Mouse (Mus musculus) embryonic facial prominence, embryonic 14.5 days (tissue): Measurements from ENCODE around the gene Adcy9. TPM values are rescaled to one million over a fixed set of nuclear protein-coding genes. Genes with fewer than 3 reads are reported as not detected.

Experiments used
- ATAC-seq: fragments of 200-750 bp; cut with Nextera tagmentation; 2 replicates; pipeline ENCODE4 v1.8.0; 2017; ENCODE audit warnings: low read depth, moderate number of reproducible peaks, moderate TSS enrichment
- DNase-seq: peaks from one replicate; pipeline ENCODE4 v3.0.0-alpha.2; 2015; ENCODE audit warnings: low spot score
- H3K27ac ChIP-seq: fragments of 300-500 bp; sonication (generic); replicated peaks from 2 replicates; pipeline ENCODE4 v1.5.1; 2014; ENCODE audit warnings: low read depth, mild to moderate bottlenecking, low read length, moderate library complexity
- H3K27me3 ChIP-seq: fragments of 300-500 bp; sonication (generic); replicated peaks from 2 replicates; pipeline ENCODE4 v1.6.1; 2014; ENCODE audit warnings: low read length; ENCODE audit not compliant: control insufficient read depth, insufficient read depth
- H3K36me3 ChIP-seq: fragments of 300-500 bp; sonication (generic); 2 replicates; pipeline ENCODE4 v1.6.1; 2014; ENCODE audit warnings: low read length, mixed read lengths; ENCODE audit not compliant: control insufficient read depth, insufficient read depth
- H3K4me1 ChIP-seq: fragments of 300-500 bp; sonication (generic); 2 replicates; pipeline ENCODE4 v1.6.1; 2014; ENCODE audit warnings: antibody characterized with exemption, low read length; ENCODE audit not compliant: control insufficient read depth, insufficient read depth
- H3K4me2 ChIP-seq: fragments of 300-500 bp; sonication (generic); 2 replicates; pipeline ENCODE4 v1.6.1; 2014; ENCODE audit warnings: low read depth, mild to moderate bottlenecking, low read length, moderate library complexity, mixed read lengths
- H3K4me3 ChIP-seq: fragments of 300-500 bp; sonication (generic); 2 replicates; pipeline ENCODE4 v1.5.1; 2014; ENCODE audit warnings: low read depth, mild to moderate bottlenecking, low read length
- H3K9ac ChIP-seq: fragments of 300-500 bp; sonication (generic); 2 replicates; pipeline ENCODE4 v1.6.1; 2014; ENCODE audit warnings: low read depth, mild to moderate bottlenecking, low read length, moderate library complexity, mixed read lengths
- H3K9me3 ChIP-seq: fragments of 300-500 bp; sonication (generic); 2 replicates; pipeline ENCODE4 v1.6.1; 2016; ENCODE audit warnings: low read length; ENCODE audit not compliant: control insufficient read depth
- WGBS: fragments of 180-500 bp; shearing (Covaris S2); extraction: QIAGEN DNeasy Blood & Tissue Kit; methylation state at CpG from one replicate; pipeline ENCODE4 v1.1.7; 2014; 5-methylcytosine and 5-hydroxymethylcytosine counted together
- polyA plus RNA-seq: library from polyadenylated mRNA; unstranded; fragments of >200 nt; fragmentation: Nextera tagmentation; extraction: Ambion mirVana; gene quantifications from 2 replicates; pipeline ENCODE4 v1.2.1, GENCODE M21; 2014

Gene Adcy9
- polyA plus RNA-seq, 1 experiment from 2014 or later = 3.5 TPM

DNA sequence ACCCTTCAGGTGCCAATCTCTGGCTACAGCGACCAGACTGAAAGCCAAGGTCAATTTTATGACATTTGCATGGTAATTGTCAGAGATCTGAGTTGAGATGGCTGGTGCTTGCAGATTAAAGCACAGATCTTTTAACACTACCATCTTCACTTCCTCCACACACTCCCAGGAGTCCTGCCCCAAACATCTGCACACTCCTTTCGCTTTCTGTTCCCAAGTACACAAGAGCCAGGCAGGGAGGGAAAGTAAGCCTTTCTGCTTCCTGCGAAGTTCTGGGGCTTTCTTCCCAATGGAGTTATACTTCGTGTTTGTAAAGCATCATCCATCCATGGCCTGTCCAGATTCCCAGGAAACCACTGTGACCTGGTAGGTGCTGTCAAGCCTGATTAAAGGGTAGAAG is 38.8 kb downstream of the Adcy9 start:
- no peak overlapping the region for H3K9ac ChIP-seq
- peaks cover 5% of the 10 kb centered on the region; the same call in 1 of the 2 replicates for H3K4me1 ChIP-seq
- DNase-seq = no peak
- H3K4me2 ChIP-seq = no peak overlapping the region
- no peak overlapping the region for H3K27ac ChIP-seq
- no peaks in the 10 kb centered on the region for H3K36me3 ChIP-seq
- H3K9me3 ChIP-seq = no peaks in the 10 kb centered on the region
- WGBS = 61% methylated on average over 4 of the region's 4 CpGs
- no peaks in the 10 kb centered on the region for H3K27me3 ChIP-seq
- ATAC-seq = no peak
- no peak overlapping the region for H3K4me3 ChIP-seq

DNA sequence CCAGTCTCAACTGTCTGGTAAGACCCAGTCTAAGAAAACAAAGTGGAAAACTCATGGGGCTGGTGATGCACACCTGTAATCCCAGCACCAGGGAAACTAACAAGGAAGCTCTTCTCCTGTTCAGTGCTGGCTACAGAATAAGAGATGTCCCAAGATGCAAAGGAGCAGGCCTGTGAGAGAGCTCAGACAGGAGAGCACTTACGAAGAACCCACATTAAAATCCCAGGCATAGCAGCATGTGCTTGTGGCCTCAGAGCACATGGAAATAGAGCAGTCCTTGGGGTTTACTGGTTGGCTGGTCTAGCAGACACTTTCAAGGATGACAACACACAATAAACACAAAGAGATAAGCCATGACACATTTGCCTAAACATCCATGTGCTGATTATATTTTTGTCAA is 41.5 kb downstream of the Adcy9 start:
- H3K27me3 ChIP-seq = no peaks in the 10 kb centered on the region
- ATAC-seq (no peak), DNase-seq (no peak)
- H3K9me3 ChIP-seq = no peaks in the 10 kb centered on the region
- H3K4me2 ChIP-seq = no peak overlapping the region
- H3K27ac ChIP-seq = no peak overlapping the region
- H3K9ac ChIP-seq = no peak overlapping the region
- no peaks in the 10 kb centered on the region for H3K36me3 ChIP-seq
- 93% methylated on average over 1 of the region's 1 CpGs for WGBS
- H3K4me3 ChIP-seq = no peak overlapping the region
- peaks cover 5% of the 10 kb centered on the region; the same call in 1 of the 2 replicates for H3K4me1 ChIP-seq

DNA sequence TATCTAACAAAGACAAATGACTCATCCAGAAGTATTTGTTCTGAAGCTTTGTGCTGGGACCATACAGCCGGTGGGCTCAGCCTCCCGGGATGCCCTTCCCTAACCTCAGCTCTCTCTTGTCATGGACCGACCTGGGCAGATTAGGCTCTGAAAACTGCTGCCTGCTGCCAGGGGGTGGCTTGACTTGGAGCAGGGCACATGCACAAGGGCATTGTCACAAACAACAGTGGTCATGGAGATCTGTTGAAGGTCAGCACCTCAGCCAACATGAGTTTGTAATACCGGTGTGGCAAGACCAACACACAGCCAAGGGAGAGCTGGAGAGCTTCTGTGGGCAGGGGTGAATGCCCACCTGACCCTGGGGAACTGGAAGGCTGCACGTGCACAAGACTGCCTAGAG is 42.7 kb downstream of the Adcy9 start:
- Histone ChIP-seq H3K27ac (no peak overlapping the region), H3K4me1 (no peaks in the 10 kb centered on the region), H3K4me2 (no peak overlapping the region), H3K4me3 (no peak overlapping the region), H3K9me3 (no peaks in the 10 kb centered on the region), H3K27me3 (no peaks in the 10 kb centered on the region), H3K36me3 (no peaks in the 10 kb centered on the region), H3K9ac (no peak overlapping the region)
- DNase-seq (no peak), ATAC-seq (no peak)
- 65% methylated on average over 5 of the region's 5 CpGs for WGBS

DNA sequence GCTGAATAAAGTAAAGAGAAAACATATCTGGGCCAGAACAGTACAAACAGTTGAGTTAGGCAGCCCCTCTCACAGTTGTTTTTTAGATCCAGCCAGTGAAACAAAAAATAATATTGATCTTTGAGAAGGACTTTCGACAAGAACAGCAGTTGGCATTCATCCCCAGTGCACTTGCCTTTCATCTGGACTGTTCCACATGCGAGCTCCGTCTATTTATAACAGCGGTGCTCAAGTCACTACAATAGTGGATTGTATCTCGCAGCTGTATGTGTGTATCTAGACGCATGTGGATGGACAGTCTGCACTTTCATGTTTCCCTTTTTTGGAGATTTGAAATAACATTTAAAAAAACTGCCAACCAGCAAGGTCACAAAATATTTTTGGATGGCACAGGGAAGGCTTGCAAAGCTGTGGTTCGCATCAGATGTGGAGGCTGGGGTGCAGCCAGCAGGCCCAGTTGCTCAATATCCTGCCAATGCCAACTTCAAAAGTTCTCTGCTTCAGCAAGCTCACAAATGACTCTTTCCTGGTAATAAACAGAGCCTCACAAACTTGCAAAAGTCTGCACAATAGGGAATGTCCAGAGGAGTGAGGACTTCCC is 45.4 kb downstream of the Adcy9 start:
- 57% methylated on average over 7 of the region's 7 CpGs for WGBS
- H3K4me2 ChIP-seq = no peak overlapping the region
- DNase-seq = peak; percentile 41

DNA sequence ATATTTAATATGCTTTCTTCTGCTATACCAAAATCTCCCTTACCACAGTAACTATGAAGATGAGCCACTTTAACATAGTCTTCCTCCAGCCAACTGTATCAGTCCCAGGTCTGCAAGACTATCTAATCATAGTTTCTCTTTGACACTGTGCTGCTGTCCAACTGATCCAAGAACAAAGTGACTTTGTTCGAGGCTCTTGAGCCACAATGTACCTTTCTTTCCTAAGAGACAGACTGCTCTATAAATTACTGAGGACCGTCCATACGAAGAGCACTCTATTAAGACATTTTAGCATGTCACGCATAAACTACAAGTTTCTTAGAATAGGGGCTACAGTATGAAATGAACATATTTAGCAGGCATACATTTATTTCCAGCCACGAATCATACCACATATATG is 46.0 kb downstream of the Adcy9 start:
- Histone ChIP-seq H3K9ac (no peak overlapping the region), H3K27ac (no peak overlapping the region), H3K4me3 (no peak overlapping the region), H3K4me2 (no peak overlapping the region), H3K4me1 (peaks cover 10% of the 10 kb centered on the region; the same call in 1 of the 2 replicates), H3K36me3 (no peaks in the 10 kb centered on the region), H3K27me3 (no peaks in the 10 kb centered on the region), H3K9me3 (no peaks in the 10 kb centered on the region)
- WGBS = 65% methylated on average over 5 of the region's 5 CpGs
- no peak for DNase-seq
- no peak for ATAC-seq

More for the DNA sequence above, 45.4 kb downstream of the Adcy9 start:
- H3K9me3 ChIP-seq = no peaks in the 10 kb centered on the region
- H3K4me3 ChIP-seq = no peak overlapping the region
- no peak for ATAC-seq
- H3K4me1 ChIP-seq = peaks cover 6% of the 10 kb centered on the region; the same call in 1 of the 2 replicates
- no peak overlapping the region for H3K9ac ChIP-seq
- no peaks in the 10 kb centered on the region for H3K36me3 ChIP-seq
- no peaks in the 10 kb centered on the region for H3K27me3 ChIP-seq
- no peak overlapping the region for H3K27ac ChIP-seq

DNA sequence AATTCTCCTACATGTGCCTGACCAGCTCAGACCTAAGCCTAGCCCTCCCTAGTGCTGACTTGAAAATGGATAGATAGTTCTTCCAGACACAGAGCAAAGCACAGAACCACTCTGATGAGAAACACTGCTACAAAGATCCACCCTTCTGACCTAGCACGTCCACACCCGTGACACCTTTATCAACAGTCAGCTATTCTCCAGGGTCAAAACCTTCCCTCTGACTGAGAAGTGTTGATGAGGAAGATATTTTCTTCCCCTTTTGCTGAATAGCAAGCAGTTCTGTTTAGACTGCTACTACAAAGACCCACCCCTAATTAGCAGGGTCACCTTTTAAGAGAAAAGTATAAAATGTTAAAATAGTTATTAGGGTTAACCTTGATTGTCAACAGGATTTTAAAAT is 49.3 kb downstream of the Adcy9 start:
- WGBS = 85% methylated on average over 2 of the region's 2 CpGs

DNA sequence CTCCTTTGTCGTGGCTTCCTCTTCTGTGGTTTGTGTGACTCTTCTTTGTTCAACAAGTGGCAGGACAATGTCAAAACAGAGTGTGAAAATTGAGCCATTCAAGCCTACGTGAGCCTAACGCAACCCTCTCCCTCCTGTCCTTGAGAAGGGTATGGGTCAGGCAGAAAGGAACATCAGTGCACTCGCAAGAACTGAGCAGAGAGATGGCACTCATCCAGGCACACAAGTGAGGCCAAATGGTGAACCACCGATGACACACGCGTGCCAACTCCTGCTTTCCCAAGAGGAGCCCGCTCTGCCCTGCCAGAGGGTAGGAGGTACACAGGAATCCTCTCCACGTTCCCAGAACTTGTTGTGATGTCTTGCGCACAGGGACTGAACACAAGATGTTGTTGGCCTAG is 50.2 kb downstream of the Adcy9 start:
- DNase-seq (peak; percentile 27), ATAC-seq (no peak)
- Histone ChIP-seq H3K27ac (no peak overlapping the region), H3K27me3 (no peaks in the 10 kb centered on the region), H3K4me3 (no peak overlapping the region), H3K4me1 (peaks cover 15% of the 10 kb centered on the region), H3K4me2 (no peak overlapping the region), H3K9me3 (no peaks in the 10 kb centered on the region), H3K9ac (no peak overlapping the region), H3K36me3 (no peaks in the 10 kb centered on the region)
- WGBS = 63% methylated on average over 10 of the region's 10 CpGs

More for the DNA sequence above, 49.3 kb downstream of the Adcy9 start:
- Histone ChIP-seq H3K4me2 (no peak overlapping the region), H3K9ac (no peak overlapping the region), H3K27ac (no peak overlapping the region), H3K4me3 (no peak overlapping the region), H3K36me3 (no peaks in the 10 kb centered on the region), H3K4me1 (peaks cover 15% of the 10 kb centered on the region), H3K9me3 (no peaks in the 10 kb centered on the region), H3K27me3 (no peaks in the 10 kb centered on the region)
- DNase-seq (no peak), ATAC-seq (no peak)

DNA sequence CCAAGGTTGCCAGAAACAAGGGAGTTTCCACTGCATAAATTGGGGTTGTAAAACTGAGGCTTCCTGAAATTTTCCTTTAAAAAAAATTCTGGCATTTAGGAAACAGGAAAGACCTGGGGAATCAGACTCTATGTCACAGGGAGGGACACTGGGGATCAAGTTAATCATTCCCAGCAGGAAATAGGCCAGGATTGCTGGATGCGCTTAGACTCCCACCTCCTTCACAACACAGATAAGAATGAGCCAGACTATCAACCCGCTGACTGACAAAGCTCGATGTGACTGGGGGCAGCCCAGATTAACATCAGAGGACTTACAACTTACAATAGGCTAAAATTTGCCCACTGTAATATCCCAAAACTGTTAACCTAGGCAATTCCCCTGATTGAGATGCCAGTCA is 52.4 kb downstream of the Adcy9 start:
- no peak overlapping the region for H3K27ac ChIP-seq
- no peak for ATAC-seq
- WGBS = 41% methylated on average over 3 of the region's 3 CpGs

DNA sequence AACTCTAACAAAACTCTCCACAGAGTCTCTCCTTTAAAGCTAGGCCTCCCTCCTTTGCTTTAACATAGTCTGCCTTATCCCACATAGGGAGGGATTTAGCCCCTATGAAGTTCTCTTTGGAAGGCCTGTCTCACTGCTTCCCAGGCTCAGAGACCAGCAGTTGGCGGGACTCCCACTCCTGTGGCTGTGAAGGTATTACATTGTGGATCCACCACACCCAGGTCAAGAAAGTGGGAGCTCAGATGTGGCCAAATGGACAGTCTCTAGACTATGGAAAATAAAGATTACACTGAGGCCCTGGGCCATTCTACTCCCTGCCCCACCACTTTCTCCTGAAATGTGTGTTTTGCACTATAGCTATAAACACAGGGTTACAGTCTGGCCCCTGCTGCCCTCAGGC is 53.0 kb downstream of the Adcy9 start:
- Histone ChIP-seq H3K4me1 (peaks cover 15% of the 10 kb centered on the region), H3K4me3 (no peak overlapping the region), H3K9ac (no peak overlapping the region), H3K27ac (no peak overlapping the region), H3K36me3 (no peaks in the 10 kb centered on the region), H3K4me2 (no peak overlapping the region), H3K9me3 (no peaks in the 10 kb centered on the region), H3K27me3 (no peaks in the 10 kb centered on the region)
- ATAC-seq (no peak), DNase-seq (no peak)
- 87% methylated on average over 1 of the region's 1 CpGs for WGBS

More for the DNA sequence above, 52.4 kb downstream of the Adcy9 start:
- H3K4me3 ChIP-seq = no peak overlapping the region
- H3K9me3 ChIP-seq = no peaks in the 10 kb centered on the region
- DNase-seq = no peak
- no peaks in the 10 kb centered on the region for H3K36me3 ChIP-seq
- no peak overlapping the region for H3K4me2 ChIP-seq
- H3K4me1 ChIP-seq = peaks cover 15% of the 10 kb centered on the region
- no peak overlapping the region for H3K9ac ChIP-seq
- H3K27me3 ChIP-seq = no peaks in the 10 kb centered on the region
